In the genomic region with DNA sequence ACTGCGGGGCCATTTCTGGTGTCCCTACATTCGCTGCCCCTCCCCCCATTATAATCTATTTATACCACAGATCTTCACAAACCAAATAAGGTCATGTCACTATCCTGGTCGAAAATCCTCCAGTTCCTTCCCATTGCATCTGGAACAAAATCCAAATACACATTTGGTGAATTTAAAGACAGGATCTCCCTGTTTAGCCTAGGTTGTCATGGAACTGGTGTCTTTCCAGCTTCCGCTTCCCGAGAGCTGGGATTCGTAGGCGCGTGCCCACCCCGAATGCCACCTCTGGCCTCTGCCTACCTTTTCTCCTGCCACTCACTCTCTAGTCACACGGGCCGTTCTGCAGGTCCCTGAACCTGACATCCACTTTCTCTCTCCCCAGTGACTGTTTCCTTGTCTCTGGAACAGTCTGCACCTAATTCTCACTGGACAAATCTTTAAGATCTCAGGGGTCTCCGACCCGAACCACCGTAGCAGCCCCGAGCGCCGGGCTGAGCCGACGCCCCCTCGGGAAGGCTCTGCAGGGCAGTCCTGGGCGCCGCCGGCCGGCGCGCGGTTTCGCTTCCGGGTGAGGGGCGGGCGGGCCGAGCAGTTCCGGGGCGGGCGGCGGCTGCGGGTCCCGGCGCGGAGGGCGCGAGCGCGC, we compare ENCODE assay signal across 8 mouse cellular contexts. TPM values are rescaled to one million over a fixed set of nuclear protein-coding genes. Genes with fewer than 3 reads are reported as not detected.
A peak's percentile ranks its signal among the peaks of the same experiment; 100 is the strongest.
DNase-seq lines count a peak whose midpoint lies in the region; ATAC-seq and TF ChIP-seq lines count a peak whose summit lies in the region.

A gene (plus strand): TSS at position 618 of the 643 bp plus-strand sequence.

- WGBS in forebrain, embryonic 16.5 days = 1% methylated on average over 34 of the region's 44 CpGs
- under 1% methylated on average over 44 of the region's 44 CpGs for WGBS in lung, adult 2 months
- 5% methylated on average over 44 of the region's 44 CpGs for WGBS in thymus, adult 2 months

- peak within 1 kb of the TSS; percentile 97 to 100 for H3K4me3 ChIP-seq in ES-E14 (ENCODE audit: insufficient read depth in 1 of 2, low read depth in 1 of 2, low read length in 2 of 2, poor library complexity in 1 of 2, severe bottlenecking in 1 of 2)
- peak within 1 kb of the TSS; percentile 79 for H3K4me3 ChIP-seq in forebrain, embryonic 16.5 days (replicated peaks; ENCODE audit: low read length)
- H3K4me3 ChIP-seq in lung, adult 2 months (replicated peaks; ENCODE audit: extremely low read depth, low read depth, low read length) = peak within 1 kb of the TSS; percentile 82
- peak within 1 kb of the TSS; percentile 78 for H3K4me3 ChIP-seq in thymus, adult 2 months (ENCODE audit: control insufficient read depth, insufficient read depth, low read length)

- H3K9ac ChIP-seq in ES-E14 (ENCODE audit: insufficient read depth, low read depth, low read length, poor library complexity, severe bottlenecking) = peak within 1 kb of the TSS; percentile 97
- peak within 1 kb of the TSS; percentile 82 for H3K9ac ChIP-seq in forebrain, embryonic 16.5 days (replicated peaks; ENCODE audit: low read depth, low read length)

- no peaks in the 10 kb centered on the region for H3K36me3 ChIP-seq in ES-E14 (ENCODE audit: control insufficient read depth, insufficient read depth, low read length, poor library complexity, severe bottlenecking)
- no peaks in the 10 kb centered on the region for H3K36me3 ChIP-seq in forebrain, embryonic 16.5 days (ENCODE audit: control insufficient read depth, insufficient read depth)
- no peaks in the 10 kb centered on the region for H3K36me3 ChIP-seq in thymus, adult 2 months (ENCODE audit: control insufficient read depth, insufficient read depth, low read length)

- ATAC-seq in forebrain, embryonic 16.5 days = peak; percentile 97
- 0 out of 2 replicates have a peak, but pooled peaks have one; percentile 45 for ATAC-seq in neutrophil, adult 5-6 weeks (ENCODE audit: extremely low read depth, insufficient number of reproducible peaks, low FRiP score, poor library complexity, severe bottlenecking)

- TF ChIP-seq CTCF in lung, adult 2 months (IDR thresholded peaks at IDR 0.05; ENCODE audit: insufficient read depth, low read length) = no peak
- 0 out of 2 replicates have a peak, but pooled peaks have one; percentile 31 for TF ChIP-seq CTCF in thymus, adult 2 months (IDR thresholded peaks at IDR 0.05; ENCODE audit: borderline replicate concordance, control insufficient read depth, extremely low read depth, insufficient read depth, low read length, poor library complexity)

- H3K4me1 ChIP-seq in ES-E14 (ENCODE audit: control insufficient read depth in 2 of 2, insufficient read depth in 2 of 2, low read length in 2 of 2, poor library complexity in 1 of 2) = peaks cover 4 to 5% of the 10 kb centered on the region in 2 experiments; a peak in 3 of 4 replicates
- peaks cover 26% of the 10 kb centered on the region for H3K4me1 ChIP-seq in forebrain, embryonic 16.5 days (replicated peaks; ENCODE audit: control insufficient read depth, insufficient read depth, low read length)
- peaks cover 8% of the 10 kb centered on the region for H3K4me1 ChIP-seq in lung, adult 2 months (ENCODE audit: control insufficient read depth, insufficient read depth, low read length)
- H3K4me1 ChIP-seq in thymus, adult 2 months (replicated peaks; ENCODE audit: control insufficient read depth, insufficient read depth, low read length) = peaks cover 11% of the 10 kb centered on the region

- intact Hi-C loops in heart, postnatal 25 days (cut with DNase I) = loop anchor here (5.0 kb wide), 1 partner anchor 40 kb away; no protein-coding TSS in a partner anchor

- DNase-seq in ES-E14 (ENCODE audit: low read depth, low spot score) = no peak
- DNase-seq in cerebellum, adult 11-12 months = peak; percentile 66
- DNase-seq in heart, postnatal 25 days (ENCODE audit: low spot score) = peak; percentile 55
- peak; percentile 21 to 62 for DNase-seq in layer of hippocampus, adult 18-20 months (ENCODE audit: low spot score in 2 of 2)
- DNase-seq in lung, adult 2 months = peak; percentile 71
- DNase-seq in thymus, adult 2 months = peak; percentile 71

- no peaks in the 10 kb centered on the region for H3K9me3 ChIP-seq in ES-E14 (ENCODE audit: control insufficient read depth, insufficient read depth, low read depth, low read length)
- no peaks in the 10 kb centered on the region for H3K9me3 ChIP-seq in forebrain, embryonic 16.5 days (ENCODE audit: control insufficient read depth, low read length)

- no peaks in the 10 kb centered on the region for H3K27me3 ChIP-seq in forebrain, embryonic 16.5 days (replicated peaks; ENCODE audit: control insufficient read depth, insufficient read depth, low read length)
- no peaks in the 10 kb centered on the region for H3K27me3 ChIP-seq in thymus, adult 2 months (ENCODE audit: control insufficient read depth, insufficient read depth, low read length)

- peak within 1 kb of the TSS; percentile 78 for H3K4me2 ChIP-seq in forebrain, embryonic 16.5 days (ENCODE audit: low read length)

- H3K27ac ChIP-seq in ES-E14 (ENCODE audit: insufficient read depth, low read depth, low read length, poor library complexity, severe bottlenecking) = no peak within 1 kb of the TSS
- H3K27ac ChIP-seq in forebrain, embryonic 16.5 days (ENCODE audit: low read length) = peak within 1 kb of the TSS; percentile 62
- H3K27ac ChIP-seq in thymus, adult 2 months (ENCODE audit: control insufficient read depth, insufficient read depth, low read length) = peak within 1 kb of the TSS; percentile 31; the same call in 1 of the 2 replicates

- TF ChIP-seq POLR2A in lung, adult 2 months (IDR thresholded peaks at IDR 0.05; ENCODE audit: borderline replicate concordance, extremely low read depth, low read depth, low read length) = peak; percentile 42; the same call in 1 of the 2 replicates
- peak; percentile 57; the same call in 1 of the 2 replicates for TF ChIP-seq POLR2A in thymus, adult 2 months (IDR thresholded peaks at IDR 0.05; ENCODE audit: control insufficient read depth, extremely low read depth, insufficient read depth, low read length, poor library complexity)

- in situ Hi-C loops in ES-E14 (cut with MboI; ENCODE audit: low sequenced_read_pairs in 2 of 2, unreplicated experiment in 2 of 2) = no loop called here

TF ChIP-seq in ES-E14, 5 proteins besides CTCF, POLR2A, EP300 and RAD21:
- TF ChIP-seq ZC3H11A (IDR thresholded peaks at IDR 0.05; ENCODE audit: borderline replicate concordance, low read depth, low read length) (no peak), HCFC1 (IDR thresholded peaks at IDR 0.05; ENCODE audit: borderline replicate concordance, insufficient read depth, low read length) (no peak; the same call in 1 of the 2 replicates), CHD2 (IDR thresholded peaks at IDR 0.05; ENCODE audit: low read depth, low read length) (no peak)

RNA-seq across cellular contexts. Expression of the gene that starts here (rescaled TPM):
- total RNA-seq in ES-E14 (2012; rRNA removed) = 21.6 and 22.1 TPM in 2 replicates
- polyA plus RNA-seq in forebrain, embryonic 16.5 days (2015; fragmentation: Nextera tagmentation; extraction: Ambion mirVana) = 13.2 and 13.5 TPM in 2 replicates
- 10 to 100 TPM; 26.5 to 30.7 TPM for total RNA-seq in heart, postnatal 25 days (2021)
- total RNA-seq in layer of hippocampus, adult 18-20 months (2021) = 10 to 100 TPM; 77.0 to 92.3 TPM
- polyA plus RNA-seq in lung, adult 2 months (2012; rRNA removed) = 17.9 and 21.4 TPM in 2 replicates
- total RNA-seq in neutrophil, adult 5-6 weeks (2017) = 21.5 and 22.7 TPM in 2 replicates
- 29.8 and 31.0 TPM in 2 replicates for polyA plus RNA-seq in thymus, adult 2 months (2012; rRNA removed)
